Mouse (Mus musculus): ENCODE data around the gene Tnpo1.

DNA sequence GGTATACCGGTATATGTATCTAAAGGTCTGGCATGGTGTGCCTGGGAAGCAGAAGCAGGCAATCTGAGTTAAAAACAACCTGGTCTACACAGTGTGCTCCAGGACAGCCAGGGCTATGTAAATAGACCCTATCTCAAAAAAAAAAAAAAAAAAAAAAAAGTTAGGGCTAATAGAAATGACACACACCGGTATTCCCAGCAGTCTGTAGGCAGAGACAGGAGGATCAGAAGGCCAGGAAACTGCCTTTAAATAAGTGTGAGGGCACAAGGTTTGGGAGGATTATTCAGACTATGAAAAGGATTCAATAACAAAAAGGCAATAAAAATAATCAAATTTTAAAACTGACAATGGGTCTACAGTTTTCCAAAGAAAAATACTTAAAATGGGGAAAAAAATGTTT, 113.0 kb downstream of the Tnpo1 start:
- no peak for TF ChIP-seq CTCF (IDR thresholded peaks at IDR 0.05)
- no peak for TF ChIP-seq EP300 (IDR thresholded peaks at IDR 0.05)

Measured in lung, postnatal 0 days (tissue).